Mouse (Mus musculus): Measurements from ENCODE around the gene Arhgap15.

- TF ChIP-seq CTCF (IDR thresholded peaks at IDR 0.05; ENCODE audit: low read depth): no peak
- no peak for TF ChIP-seq EP300 (IDR thresholded peaks at IDR 0.05; ENCODE audit: low read depth)
Observed at GRCm38 (mm10) chr2:43766200-43766599, 17.6 kb downstream of the Arhgap15 start.
